Mouse (Mus musculus) spleen, adult 18-20 months (tissue): ENCODE data around the gene Kat7.

Source experiments
- DNase-seq, 2 experiments: peaks; one replicate each; pipeline ENCODE4 v3.0.0; 2022; ENCODE audit warnings: mixed read lengths in 2 of 2

Gene Kat7

DNA sequence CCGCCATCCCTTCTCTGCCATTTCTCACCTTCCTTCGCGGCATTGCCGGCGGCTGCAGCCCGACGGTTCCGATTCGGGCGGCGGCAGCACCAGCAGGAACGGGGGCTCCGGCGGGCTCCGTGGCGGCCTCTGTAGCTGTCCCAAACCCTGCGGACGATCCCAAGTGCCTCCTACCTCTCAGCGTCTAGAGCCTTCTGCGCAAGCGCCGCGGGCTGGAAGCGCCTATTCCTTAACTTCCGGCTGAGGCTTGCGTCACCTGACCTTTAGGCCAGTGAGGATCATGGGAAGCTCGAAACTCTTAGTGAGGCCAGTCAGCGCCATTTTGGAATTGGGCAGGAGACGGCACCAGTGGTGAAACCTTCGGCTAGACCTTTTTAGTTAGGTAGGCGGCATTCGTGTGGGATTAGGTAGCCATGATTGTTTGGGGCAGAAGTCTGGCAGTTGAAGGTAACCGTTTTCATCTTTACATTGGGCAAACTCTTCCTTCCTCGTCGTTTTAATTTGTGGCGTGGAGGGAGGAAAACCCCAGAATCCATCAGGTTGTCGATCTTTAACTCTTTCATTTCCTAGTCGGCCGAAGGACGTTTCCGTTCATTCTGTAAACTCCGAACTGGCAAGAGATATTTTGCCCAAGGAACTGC, at the start of gene Kat7:
Gene Kat7 (minus strand): TSS at position 240 of the 641 bp plus-strand sequence.
- peak; percentile 89 to 94 for DNase-seq

DNA sequence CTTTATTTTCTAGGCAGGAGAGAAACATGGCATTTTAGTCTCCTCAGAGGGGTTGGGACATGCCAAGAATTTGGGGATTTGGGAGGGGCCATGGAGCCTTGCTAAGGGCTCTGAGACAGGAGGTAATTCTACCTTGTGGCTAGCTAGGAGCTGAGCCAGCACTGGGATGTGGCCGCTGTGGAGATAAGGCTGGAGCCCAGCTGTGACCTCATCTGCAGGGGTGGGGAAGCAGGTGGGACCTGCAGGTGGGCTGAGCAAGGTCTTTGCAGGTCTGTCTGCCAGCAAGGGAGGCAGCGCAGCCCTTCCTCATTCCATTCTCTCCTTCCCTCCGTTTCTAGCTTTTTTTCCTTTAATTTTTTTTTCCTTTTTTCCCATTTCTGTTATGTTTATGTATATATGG, 48.2 kb upstream of the Kat7 start:
- DNase-seq, result no peak

DNA sequence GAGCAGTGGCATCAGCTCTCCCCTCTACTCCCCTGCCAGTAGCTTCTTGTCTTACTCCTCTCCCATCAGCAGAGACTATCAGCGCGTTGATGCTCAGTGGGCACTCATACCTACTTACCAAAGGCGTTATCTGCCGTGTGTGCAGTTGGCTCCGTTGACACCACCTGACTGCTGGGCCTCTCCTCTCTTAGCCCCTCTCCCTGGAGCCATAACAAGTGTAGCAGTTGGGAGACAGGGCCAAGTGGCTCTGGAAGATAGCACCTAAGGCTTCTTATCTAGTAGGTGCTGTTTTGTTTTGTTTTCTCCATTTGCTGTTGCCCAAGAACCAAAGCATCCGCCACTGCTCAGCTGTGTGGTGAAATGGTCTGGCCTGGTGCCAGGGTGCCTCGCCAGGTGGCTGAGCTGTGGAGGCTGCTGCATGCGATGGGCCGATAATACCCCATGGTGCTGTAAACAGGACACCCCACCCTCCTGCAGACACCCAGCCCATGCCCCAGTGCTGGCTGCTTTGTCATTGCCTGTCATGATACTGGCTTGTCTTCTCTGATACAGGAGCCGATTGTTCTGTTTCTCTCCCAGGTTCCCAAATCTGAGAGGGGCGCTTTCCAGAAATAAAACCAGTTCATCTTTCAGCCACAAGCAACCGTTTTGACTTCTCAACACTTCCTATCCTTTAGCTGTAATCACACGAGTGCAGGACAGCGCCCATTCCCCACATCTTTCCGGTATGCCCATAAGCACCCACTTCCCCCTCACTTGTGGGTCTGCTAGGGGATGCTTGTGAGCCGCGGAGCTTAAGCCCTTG, 46.6 kb upstream of the Kat7 start:
- peak; percentile 85 to 87 for DNase-seq

DNA sequence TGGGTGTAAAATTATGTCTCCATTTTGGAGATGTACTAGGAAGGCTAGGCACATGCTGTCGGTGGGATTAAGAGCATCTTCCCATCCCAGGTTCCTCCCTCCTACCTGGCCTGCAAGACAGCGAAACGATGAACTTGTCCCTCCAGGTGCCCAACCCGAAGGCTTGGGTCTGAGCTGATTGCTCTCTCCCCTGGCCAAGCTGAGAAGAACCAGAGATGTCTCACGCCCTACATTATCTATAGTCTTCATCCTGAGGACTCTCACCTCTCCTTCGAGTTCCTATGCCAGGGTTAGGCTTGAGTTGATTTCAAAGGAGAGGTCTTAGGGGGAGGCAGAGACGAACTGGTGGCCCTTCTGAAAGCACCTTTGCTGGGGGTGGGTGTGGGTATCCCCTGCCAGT, 46.0 kb upstream of the Kat7 start:
- no peak for DNase-seq

DNA sequence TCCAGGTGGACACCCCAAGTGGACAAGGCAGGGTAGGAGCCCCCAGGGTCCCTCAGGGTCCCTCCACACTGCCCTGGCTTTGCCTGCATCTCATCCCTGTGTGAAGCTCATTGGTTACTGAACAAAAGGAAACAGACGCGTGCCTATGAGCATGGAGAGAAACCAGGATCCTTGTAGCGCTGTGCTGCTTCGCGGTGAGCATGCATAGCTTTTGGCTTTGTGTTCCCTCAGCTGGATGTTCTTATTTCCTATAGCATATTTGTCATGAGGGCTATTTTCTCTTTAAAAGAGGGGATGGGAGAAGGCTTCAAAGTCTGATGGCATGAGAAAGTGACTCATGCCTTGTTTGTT, 45.6 kb upstream of the Kat7 start:
- no peak for DNase-seq

DNA sequence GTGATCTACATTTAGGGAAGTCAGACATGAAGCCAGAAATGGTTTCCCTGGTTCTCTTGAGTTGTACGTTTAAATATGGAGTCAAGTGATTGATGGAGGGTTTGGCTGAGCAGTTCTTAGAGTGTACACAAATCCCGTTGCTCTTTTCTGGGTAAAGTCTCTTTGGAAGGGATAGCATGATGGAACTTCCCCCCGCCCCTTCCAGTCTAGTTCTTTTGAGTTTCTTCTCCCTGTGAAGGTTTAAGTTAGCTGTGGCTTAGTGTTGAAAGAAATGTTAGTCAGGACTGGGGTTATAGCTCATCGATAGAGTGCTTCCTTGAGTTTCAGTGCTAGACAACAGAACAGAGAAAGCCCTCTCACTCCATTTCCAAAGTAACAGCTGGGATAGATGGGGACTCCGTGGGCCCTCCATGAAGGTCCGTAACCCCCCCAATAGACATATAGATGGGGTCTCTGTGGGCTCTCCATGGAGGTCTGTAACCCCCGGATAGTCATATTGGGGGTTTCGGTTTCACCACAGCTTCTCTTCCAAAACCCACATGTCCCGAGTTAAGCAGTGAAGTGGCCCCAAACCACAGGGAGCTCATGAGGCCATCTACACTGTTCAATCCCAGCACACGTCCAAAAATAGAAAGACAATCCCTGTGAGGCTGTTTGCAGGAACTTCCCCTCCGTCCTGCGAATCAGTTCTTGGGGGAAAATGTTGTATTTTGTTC, 45.1 kb upstream of the Kat7 start:
- no peak for DNase-seq

DNA sequence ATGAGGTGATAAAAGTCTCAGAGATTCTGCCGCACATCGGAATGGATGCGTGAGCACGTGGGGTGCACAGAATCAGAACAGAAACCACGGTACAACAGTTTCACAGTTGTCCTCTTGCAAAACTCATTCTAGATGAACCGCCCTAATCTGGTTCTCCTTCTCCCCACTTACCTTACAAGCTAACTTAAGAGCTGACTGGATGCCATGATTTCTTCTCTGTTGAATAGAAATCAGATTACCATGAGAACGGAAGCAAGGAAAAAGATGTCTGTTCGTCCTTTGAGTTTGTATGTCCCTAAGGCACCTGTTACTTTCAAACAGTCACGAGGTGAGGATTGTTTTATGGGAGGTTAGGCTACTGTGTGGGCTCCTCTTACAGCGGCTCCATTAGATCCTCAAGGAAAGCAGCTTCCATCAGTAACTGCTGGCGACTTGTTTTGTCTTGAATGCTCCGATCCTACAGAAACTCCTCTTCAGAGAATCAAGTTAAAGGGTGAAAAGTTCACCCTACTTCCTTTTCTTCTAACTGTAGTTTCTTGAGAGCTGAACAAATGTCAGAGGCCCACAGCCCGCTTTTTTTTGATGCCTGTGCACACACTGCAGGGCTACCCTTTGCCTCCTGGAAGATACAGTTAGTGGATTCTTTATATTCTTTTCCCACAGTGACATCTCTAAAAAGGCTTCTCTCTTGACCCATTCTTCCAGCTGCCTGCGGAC, 44.3 kb upstream of the Kat7 start:
- peak in 1 of 2 experiments; percentile 24 for DNase-seq

DNA sequence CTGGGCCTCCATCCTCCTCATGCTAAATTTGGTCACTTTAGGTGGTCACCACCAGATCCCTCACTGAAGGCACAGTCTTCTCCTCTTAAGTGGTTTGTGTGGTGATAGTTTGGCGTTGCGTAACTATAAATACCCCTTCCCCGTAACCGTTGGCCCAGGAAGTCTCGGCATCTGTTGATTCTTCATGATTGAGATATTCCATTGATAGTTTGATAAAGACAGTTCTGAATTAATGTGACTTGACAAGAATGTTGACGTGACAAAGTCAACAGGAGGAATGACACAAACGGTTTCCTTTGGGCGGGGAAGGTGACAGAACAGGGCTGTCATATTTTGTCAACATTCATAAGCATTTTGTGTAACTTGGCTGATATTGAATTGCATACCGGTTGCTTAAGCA, 43.2 kb upstream of the Kat7 start:
- DNase-seq, result no peak

DNA sequence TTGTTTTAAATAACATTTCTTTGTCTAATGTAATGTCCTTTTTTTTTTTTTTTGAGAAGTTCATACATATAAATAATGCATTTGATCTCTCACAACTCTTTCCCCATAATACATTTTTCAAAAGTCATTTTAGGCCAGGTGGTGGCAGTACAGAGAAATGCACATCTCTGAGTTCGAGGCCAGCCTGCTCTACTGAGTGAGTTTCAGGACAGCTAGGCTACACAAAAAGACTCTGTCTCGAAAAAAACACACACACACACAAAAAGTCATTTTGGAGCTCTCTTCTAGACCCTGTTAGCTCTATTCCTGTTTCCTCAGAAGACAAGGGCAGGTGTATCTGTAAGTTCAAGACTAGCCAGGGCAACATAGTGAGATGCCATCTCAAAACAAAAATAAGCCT, 42.6 kb upstream of the Kat7 start:
- DNase-seq, result no peak

DNA sequence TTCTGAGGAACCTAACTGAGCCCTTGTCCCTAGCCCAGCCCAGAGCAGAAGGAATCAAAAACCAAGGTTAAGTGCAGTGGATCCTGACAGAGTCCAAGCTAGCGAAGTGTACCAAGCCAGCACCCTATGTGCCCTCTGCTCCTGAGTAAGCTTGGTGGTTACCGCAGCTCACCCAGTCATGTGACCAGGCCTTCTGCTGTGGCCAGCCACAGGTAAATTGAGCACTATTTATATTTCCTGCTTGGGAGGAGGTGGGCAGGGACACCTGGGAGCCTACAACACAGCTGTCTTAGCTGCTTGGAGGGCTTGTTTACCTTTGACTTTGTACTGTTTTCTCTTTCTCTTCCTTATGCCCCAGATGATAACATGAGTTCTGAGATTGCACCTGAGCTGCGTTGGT, 40.9 kb upstream of the Kat7 start:
- peak; percentile 32 to 43 for DNase-seq

DNA sequence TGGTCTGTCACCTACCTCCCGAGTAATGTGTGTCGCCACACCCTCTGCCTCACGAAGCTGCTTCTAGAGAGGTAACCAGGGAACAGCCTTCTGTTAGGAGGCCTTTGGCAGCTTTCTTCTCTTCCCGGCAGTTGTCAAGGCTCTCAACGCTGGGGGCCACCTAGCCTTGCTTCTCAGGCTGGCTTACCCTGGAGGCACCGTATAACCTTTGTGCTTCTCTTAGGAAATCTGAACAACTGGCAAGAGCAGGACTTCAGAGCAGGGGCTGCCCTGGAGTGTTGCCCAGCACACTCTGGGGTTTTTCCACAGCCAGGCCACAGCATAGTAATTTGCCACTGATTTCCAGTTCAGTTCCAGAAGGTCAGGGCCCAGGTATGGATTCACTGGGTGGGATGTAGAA, 40.2 kb upstream of the Kat7 start:
- DNase-seq, result no peak

DNA sequence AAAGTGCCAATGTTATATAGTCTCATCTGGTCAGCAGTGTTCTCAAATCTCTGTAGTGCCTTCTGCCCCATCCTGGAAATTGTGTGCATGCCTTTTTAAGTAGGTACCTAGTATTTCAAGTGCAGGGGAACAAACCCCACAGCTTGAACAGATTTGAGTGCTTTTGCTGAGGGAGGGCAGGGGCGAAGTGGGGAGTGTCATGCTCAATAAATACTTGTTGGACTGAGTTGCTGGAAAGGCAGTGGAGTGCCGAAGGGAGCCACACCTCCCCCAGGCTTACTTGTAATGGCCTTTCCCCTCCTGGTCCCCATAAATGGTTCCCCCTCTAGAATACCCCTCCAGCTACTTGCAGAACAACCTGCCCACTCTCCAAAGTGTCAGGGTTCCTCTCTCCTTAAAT, 34.1 kb upstream of the Kat7 start:
- no peak for DNase-seq

DNA sequence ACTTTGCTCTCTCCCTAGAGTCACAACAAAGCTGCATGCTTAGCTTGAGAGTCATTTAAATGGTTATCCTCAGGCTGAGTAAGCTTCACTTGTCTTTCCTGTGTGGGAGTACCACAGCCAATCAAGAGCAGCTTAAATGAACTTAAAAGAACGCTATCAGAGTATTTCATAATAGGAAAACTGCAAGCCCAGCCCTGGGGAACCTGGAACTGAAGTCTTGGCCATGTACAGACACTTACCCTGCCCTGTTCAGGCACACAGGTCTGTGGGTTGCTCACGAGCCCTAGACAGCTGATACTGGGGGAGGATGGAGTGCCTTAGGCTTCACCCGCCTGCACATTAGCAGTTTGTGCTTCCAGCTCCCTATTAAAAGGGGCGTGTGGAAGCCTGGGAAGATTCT, 33.1 kb upstream of the Kat7 start:
- DNase-seq, result no peak

DNA sequence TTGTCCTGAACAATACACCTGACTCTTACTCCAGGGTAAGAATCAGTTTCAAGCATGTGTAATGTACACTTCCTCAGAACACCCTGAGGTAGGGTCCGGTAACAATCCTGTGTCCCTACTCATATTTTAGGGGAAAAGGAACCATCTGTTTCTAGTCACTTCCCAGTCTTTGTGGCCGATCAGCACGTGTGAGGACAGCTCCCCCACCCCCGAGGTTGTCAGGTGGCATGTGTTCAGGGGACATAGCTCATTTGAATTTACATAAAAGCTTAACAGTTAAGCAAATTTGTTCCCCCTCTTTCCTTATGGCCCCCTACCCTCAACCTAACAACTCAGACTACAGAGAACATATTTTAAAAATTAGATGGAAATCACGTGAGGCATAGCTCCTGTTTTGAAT, 30.6 kb upstream of the Kat7 start:
- no peak for DNase-seq

DNA sequence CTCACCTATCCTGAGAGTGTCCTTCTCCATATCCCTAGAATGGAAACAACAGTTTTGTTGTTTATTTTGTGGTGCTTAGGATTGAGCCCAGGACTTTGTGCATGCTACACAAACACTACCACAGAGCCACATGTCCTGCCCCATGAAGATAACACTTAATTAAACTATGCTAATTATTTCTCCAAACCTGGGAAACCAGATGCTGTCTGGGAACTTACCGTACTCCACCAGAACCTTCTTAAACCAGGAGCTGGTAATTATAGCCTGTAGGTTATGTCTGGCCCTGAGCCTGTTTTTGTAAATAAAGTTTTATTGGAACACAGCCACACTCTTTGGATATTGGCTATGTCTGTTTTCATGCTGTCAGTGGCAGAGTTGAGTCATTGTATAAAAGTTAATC, 30.2 kb upstream of the Kat7 start:
- no peak for DNase-seq

DNA sequence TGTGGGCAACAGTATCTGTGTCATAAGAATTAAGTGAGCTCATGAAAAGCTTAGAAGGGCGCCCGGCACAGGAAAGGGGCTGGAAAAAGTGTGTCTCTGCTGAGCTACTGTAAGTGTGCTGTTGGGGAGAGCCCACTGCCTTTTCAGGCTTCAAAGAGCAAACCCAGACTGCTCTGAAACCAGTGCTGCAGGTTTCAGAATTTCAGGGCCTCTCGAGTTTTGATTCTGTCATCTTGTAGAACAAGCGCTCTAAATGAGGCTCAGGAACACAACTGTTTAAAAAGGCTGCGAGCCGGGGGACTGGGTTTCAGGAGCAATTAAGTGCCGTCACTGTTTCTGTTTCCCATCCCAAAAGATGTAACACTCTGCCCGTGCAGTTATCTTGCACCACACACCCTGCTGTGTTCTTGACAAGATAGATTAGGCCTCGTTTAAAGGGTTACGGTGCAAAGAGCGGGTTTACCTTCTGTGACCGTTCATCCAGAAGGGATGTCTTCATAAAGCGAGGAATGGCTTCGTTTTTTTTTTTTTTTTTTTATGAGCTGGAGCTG, 29.5 kb upstream of the Kat7 start:
- DNase-seq, result no peak

DNA sequence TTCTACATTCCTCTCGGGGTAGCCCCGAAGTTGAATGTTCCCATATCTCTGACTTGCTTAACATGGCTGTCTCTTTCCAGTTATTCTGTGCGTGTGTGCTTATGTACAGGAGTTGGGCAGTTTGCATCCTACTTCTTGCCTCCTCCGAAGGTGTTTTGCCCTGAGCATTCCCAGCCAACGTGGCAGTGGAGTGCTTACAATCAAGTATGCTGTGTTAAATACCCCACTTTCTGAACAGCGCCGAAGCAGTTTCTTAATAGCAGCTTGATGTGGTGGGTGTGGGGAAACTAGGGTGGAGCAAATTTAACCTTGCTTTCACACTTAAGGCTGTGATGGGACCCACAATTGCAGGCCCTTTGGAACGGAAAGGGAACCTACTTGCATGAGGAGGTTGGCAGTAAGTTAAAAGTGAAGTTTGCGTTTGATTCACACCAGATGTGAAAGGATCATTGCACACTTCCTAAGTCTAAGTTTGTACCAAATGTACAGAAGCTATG, 27.8 kb upstream of the Kat7 start:
- peak in 1 of 2 experiments; percentile 23 for DNase-seq

DNA sequence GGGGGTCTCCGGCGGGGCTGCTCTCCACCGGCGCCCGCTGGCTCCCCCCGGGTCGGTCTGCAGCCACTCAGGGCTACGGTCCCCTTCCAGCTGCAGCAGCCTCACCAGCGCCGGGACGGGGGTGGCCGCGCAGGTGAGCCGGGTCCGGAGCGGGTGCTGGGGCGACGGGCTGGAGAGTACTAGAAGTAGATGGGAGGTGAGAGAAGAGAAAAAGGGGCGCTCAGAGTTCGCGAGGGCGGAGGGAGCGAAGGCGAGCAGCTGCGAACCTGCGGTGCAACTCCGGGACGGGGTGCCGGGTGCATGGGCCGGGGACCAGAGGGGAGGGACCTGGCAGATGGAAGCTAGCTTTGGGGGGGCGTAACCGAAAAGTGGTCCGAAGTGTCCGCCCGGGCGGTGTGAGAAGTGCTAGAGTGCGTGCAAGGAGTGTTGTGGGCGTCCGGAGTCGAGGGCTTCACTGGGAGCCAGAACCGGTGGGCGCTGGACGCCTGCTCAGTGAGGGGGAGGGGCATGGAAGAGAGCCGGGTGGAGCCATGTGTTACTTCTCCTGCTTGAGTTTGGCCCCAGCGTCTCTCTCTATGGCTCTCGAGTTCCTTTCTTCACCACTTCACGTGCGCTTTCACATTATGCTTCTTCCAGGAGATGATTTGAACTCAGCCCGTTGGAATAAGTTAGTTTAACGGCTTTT, 27.2 kb upstream of the Kat7 start:
- peak; percentile 52 to 67 for DNase-seq

DNA sequence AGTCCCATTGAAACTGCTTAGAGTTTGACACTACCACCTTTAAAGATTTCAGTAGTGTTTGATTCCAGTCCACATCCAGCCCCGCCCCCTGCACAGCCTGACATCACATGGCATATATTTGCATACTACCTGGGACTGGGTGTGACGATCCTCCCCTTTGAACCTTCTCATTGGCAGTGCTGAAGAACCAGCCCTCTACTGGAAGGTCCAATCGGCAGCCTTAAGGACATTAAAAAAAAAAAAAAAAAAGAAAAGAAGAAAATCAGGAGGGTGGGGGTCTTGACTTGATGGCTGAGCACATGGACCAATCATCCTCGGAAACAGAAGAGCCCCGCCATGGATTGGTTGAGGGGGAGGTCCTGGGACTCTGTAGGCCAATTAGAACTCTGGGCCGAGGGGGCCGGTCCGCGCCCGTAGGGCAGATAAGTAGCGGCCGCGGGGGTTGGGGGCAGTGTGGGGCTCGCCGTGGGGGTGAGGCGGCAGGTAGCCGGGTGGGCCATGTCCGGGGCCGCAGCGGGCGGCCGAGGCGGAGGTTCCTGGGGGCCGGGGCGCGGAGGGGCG, 26.6 kb upstream of the Kat7 start, which contains the start of gene Fam117a:
Gene Fam117a (plus strand): TSS at position 451 of the 561 bp plus-strand sequence.
- peak; percentile 80 to 85 for DNase-seq

DNA sequence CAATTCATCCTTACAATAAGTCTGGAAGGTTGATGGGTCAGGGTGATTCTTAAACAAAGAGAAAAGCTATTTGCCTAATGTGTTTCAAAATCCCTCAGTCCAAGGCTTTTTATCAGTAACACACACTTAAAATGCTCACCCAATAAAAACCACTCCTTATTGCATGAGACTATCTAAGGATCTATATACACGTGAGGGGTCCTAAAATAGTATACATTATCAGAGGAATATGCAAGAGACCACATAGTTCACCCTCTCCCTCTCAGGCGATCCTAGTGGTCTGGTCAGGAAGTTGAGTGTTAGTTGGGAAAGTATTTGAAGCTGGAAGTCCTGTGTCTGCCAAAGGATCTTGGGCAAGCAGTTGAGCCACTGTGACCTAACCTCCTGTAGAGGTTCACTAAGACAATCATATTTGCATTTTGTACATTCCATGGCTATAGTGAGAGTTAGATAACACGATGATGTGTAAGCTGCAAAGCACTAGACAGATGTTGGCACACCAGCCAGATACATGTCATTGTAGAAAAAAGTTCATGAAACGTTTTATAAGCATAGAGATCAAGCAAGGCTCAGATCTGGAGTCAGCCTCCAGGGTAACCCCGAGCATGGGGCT, 24.5 kb upstream of the Kat7 start:
- no peak for DNase-seq

DNA sequence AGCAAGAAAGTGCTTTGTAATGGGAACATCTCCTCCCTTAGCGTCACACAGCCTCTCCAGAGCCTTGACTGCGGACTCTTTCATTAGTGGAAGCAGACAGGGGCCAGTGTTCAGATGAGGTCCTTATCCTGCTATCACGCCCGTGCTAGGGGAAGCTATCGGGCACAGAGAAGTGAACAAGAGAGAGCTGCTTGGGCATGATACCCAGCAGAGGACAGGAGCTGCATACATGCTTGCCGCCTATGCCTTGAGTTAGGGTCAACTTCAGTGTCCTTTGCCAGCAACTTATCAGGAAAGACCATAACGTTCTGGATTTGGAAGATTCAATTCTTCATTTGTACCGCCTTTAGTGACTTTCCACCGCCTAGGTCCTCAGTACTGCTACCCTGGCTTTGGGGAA, 23.8 kb upstream of the Kat7 start:
- DNase-seq, result no peak
